Mouse (Mus musculus) stomach, embryonic 16.5 days (tissue): Measurements from ENCODE around the gene Dnajc24. TPM values are rescaled to one million over a fixed set of nuclear protein-coding genes. Genes with fewer than 3 reads are reported as not detected.

ENCODE experiments used
- ATAC-seq: fragments of 200-750 bp; cut with Nextera tagmentation; 2 replicates; pipeline ENCODE4 v1.8.0; 2017; ENCODE audit warnings: moderate number of reproducible peaks, moderate TSS enrichment; ENCODE audit not compliant: insufficient read depth, low FRiP score
- H3K27ac ChIP-seq: fragments of 300-500 bp; sonication (generic); 2 replicates; pipeline ENCODE4 v1.5.1; 2014; ENCODE audit warnings: low read length
- H3K27me3 ChIP-seq: fragments of 300-500 bp; sonication (generic); 2 replicates; pipeline ENCODE4 v1.6.1; 2014; ENCODE audit warnings: low read length, control low read depth, mixed read lengths; ENCODE audit not compliant: control insufficient read depth, insufficient read depth
- H3K36me3 ChIP-seq: fragments of 300-500 bp; sonication (generic); 2 replicates; pipeline ENCODE4 v1.6.1; 2014; ENCODE audit warnings: low read length; ENCODE audit not compliant: control insufficient read depth, insufficient read depth
- H3K4me1 ChIP-seq: fragments of 300-500 bp; sonication (generic); 2 replicates; pipeline ENCODE4 v1.6.1; 2014; ENCODE audit warnings: low read length, control low read depth, mixed read lengths; ENCODE audit not compliant: control insufficient read depth, insufficient read depth
- H3K4me2 ChIP-seq: fragments of 300-500 bp; sonication (generic); 2 replicates; pipeline ENCODE4 v1.6.1; 2014; ENCODE audit warnings: low read depth, low read length, mixed read lengths
- H3K4me3 ChIP-seq: fragments of 300-500 bp; sonication (generic); replicated peaks from 2 replicates; pipeline ENCODE4 v1.5.1; 2014; ENCODE audit warnings: mild to moderate bottlenecking, low read length
- H3K9ac ChIP-seq: fragments of 300-500 bp; sonication (generic); 2 replicates; pipeline ENCODE4 v1.6.1; 2014; ENCODE audit warnings: low read length
- H3K9me3 ChIP-seq: fragments of 300-500 bp; sonication (generic); replicated peaks from 2 replicates; pipeline ENCODE4 v1.6.1; 2016; ENCODE audit warnings: low read length, control low read depth; ENCODE audit not compliant: control insufficient read depth
- WGBS: fragments of 180-500 bp; shearing (Covaris S2); extraction: QIAGEN DNeasy Blood & Tissue Kit; methylation state at CpG from one replicate; pipeline ENCODE4 v1.1.7; 2014; 5-methylcytosine and 5-hydroxymethylcytosine counted together
- polyA plus RNA-seq: library from polyadenylated mRNA; unstranded; fragments of >200 nt; fragmentation: Nextera tagmentation; extraction: Ambion mirVana; gene quantifications from 2 replicates; pipeline ENCODE4 v1.2.1, GENCODE M21; 2015

Dnajc24 gene
- polyA plus RNA-seq = 28.9 and 37.5 TPM in 2 replicates

DNA sequence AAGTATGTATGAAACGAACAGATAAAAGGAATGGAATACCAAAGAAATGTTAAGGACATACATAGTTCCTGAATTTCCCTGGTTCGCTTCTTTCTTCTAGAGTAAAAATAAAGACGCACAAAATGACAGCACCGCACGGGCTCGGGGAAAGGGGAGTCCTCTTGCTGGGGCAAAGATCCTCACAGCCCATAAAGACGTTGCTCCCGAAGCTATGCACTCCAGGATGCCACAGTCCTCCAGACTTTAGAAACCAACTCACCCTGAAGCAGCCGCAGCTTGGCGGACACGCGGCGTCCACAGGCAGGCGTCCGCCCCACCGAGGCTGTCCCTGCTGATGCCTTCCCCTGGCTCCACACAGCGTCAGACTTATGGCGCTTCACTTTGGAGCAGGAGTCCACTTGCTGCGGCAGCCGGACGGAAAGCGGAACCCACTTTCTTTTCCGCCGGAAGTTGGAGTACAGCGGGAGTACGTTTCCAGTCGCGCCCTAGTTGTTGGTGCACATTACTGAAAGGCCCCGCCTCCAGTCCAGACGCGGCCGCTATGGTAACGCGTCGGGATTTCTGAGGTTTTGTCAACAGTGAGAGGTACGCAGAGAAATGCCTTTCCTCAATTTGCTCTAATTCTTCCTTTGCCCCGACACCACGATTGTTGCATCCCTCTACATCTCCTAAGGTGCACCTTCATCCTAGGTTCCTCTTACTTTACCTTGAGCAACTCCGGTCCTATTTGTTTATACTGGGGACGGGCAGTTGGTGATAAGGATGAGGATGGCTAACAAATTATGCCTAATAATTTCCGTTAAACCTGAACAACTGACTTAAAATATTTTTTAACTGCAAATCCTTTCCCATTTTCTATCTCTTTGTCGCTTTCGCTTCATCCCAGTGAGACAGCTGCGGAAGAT lies at the start of gene Dnajc24:
Dnajc24 (minus strand) TSS at position 715 of the 905 bp plus-strand sequence.
- Histone ChIP-seq H3K4me3 (peak within 1 kb of the TSS; percentile 88), H3K27ac (peak within 1 kb of the TSS; percentile 76), H3K27me3 (no peaks in the 10 kb centered on the region), H3K4me1 (no peaks in the 10 kb centered on the region), H3K9ac (peak within 1 kb of the TSS; percentile 91), H3K36me3 (no peaks in the 10 kb centered on the region), H3K4me2 (peak within 1 kb of the TSS; percentile 45), H3K9me3 (no peaks in the 10 kb centered on the region)
- 1% methylated on average over 44 of the region's 44 CpGs for WGBS
- ATAC-seq = peak; percentile 98

DNA sequence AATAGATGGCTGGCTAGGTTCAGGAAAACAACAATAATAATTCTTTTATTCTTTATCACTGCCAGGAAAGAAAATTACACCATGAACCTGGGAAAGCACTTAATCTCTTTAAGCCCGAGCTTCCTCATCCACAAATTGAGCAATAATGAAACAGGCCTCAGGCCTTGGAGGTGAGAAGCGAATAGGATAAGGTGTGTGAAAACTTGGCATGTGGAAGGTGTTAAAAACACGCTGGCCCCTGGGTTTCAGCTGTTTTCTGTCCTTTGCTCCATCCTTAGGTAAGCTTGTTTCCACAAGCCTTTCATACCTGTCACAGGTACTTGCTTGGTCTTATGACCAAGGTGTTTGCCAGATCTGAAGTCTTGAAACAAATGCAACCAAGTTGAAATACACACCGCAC lies 43.3 kb upstream of the Dnajc24 start:
- H3K27ac ChIP-seq = no peak overlapping the region
- H3K9ac ChIP-seq = no peak overlapping the region
- no peaks in the 10 kb centered on the region for H3K9me3 ChIP-seq
- no peak overlapping the region for H3K4me2 ChIP-seq
- ATAC-seq = no peak
- H3K27me3 ChIP-seq = no peaks in the 10 kb centered on the region
- H3K4me3 ChIP-seq = no peak overlapping the region
- H3K36me3 ChIP-seq = no peaks in the 10 kb centered on the region
- 77% methylated on average over 4 of the region's 4 CpGs for WGBS
- no peaks in the 10 kb centered on the region for H3K4me1 ChIP-seq

DNA sequence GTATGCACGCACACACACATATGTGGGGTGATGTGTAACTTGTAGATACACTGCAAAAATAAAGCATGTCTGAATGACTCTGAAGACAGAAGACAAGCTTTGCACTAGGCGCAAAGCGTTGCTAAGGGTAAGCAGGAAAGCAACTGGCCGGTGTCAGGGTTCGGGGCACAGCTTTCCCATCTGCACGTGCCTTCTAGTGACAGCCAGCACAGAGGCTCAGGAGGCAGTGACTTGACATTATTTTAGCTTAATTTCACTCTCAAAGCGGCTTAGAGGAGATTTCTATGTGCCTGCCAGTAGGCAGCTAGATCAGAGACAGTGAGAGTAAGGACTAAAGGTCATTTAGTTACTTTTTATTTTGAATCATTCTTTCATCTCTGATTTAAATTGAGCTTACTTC lies 39.1 kb upstream of the Dnajc24 start:
- Histone ChIP-seq H3K9me3 (no peaks in the 10 kb centered on the region), H3K27me3 (no peaks in the 10 kb centered on the region), H3K9ac (no peak overlapping the region), H3K36me3 (no peaks in the 10 kb centered on the region), H3K4me1 (no peaks in the 10 kb centered on the region), H3K4me2 (no peak overlapping the region), H3K27ac (no peak overlapping the region), H3K4me3 (no peak overlapping the region)
- WGBS = 74% methylated on average over 7 of the region's 7 CpGs
- no peak for ATAC-seq

DNA sequence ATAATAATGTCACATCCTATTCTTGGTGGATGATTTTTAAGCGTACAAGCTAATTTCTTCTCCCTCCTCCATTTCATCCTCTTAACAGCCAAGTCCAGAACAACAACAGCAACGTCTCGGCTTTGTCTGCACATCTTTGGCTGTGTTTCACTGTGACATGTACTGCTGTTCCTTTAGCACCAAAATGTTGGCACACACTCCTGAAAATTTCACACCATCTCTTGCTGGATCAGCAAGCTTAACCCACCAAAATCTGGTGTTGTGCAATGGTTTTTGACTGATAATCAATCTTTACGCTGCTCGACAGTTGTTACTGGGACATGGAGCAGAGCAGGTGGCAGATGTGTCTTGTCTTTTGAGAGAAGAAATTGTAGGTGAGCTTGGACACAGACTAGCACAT lies 38.6 kb upstream of the Dnajc24 start:
- Histone ChIP-seq H3K4me1 (no peaks in the 10 kb centered on the region), H3K4me2 (no peak overlapping the region), H3K36me3 (no peaks in the 10 kb centered on the region), H3K9ac (no peak overlapping the region), H3K27ac (no peak overlapping the region), H3K27me3 (no peaks in the 10 kb centered on the region), H3K9me3 (no peaks in the 10 kb centered on the region), H3K4me3 (no peak overlapping the region)
- ATAC-seq = no peak
- WGBS = 84% methylated on average over 5 of the region's 5 CpGs

DNA sequence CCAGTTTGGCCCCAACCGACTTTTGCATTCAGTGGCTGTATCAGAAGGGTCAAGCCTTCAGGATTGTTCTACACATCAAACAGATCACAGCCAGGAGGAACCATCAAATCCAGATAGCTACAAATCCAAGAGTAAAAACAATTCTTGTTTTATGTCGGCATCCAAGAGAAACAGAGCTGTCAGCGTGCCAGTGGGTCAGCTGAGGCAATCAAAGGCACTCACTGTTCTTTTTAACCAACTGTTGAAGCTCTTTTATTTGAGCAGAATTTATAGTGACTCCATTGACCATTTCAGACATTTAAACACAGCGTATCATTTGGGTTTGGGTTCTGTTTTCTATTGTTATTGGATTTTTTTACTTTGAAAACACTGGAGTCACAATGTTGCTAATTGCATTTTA lies 34.9 kb upstream of the Dnajc24 start:
- H3K27me3 ChIP-seq = no peaks in the 10 kb centered on the region
- no peaks in the 10 kb centered on the region for H3K36me3 ChIP-seq
- no peak overlapping the region for H3K4me3 ChIP-seq
- ATAC-seq = no peak
- H3K9ac ChIP-seq = no peak overlapping the region
- H3K27ac ChIP-seq = no peak overlapping the region
- no peak overlapping the region for H3K4me2 ChIP-seq
- H3K4me1 ChIP-seq = no peaks in the 10 kb centered on the region
- no peaks in the 10 kb centered on the region for H3K9me3 ChIP-seq
- 74% methylated on average over 4 of the region's 4 CpGs for WGBS

DNA sequence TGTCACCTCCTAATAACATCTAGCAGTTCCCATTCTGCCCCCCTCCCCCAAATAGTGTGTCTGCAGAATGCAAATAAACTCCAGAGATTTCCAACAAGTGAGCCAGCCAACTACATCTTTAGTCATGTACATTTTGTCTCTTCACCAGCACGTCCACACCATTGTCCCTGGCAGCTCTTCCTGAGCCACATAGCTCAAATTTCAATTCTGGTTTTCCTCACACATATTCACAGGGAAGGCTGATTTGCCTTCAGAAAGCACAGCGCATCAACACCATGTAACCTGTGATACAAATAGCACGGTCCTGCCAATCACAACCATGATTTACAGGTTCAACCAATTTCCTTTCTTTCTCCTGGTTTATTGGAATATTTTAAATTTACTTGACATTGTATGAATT lies 21.5 kb upstream of the Dnajc24 start:
- Histone ChIP-seq H3K4me2 (no peak overlapping the region), H3K4me1 (no peaks in the 10 kb centered on the region), H3K9ac (no peak overlapping the region), H3K9me3 (no peaks in the 10 kb centered on the region), H3K36me3 (no peaks in the 10 kb centered on the region), H3K27me3 (no peaks in the 10 kb centered on the region), H3K27ac (no peak overlapping the region), H3K4me3 (no peak overlapping the region)
- 76% methylated on average over 3 of the region's 3 CpGs for WGBS
- ATAC-seq = no peak

DNA sequence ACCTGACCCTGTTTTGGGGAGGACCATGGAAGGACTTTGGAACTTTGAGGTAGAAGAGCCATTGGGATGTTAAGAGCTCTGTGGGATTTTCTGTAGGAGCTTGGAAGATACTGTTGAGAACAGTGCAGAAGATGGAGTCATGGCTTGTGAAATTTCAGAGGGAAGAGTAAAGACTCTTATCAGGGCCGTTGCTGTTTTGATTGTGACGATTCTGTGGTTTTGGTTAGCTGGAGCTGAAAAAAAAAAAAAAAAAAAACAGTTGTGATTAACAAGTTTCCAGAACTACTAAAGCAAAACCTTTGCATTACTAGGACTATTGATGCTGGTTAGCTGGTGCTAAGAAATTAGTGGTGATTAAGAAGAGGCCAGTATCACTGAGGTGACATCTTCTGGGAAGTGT lies 5.1 kb upstream of the Dnajc24 start:
- H3K4me2 ChIP-seq = no peak overlapping the region
- H3K4me1 ChIP-seq = no peaks in the 10 kb centered on the region
- no peak overlapping the region for H3K9ac ChIP-seq
- no peak overlapping the region for H3K27ac ChIP-seq
- H3K27me3 ChIP-seq = no peaks in the 10 kb centered on the region
- no peak overlapping the region for H3K4me3 ChIP-seq
- H3K36me3 ChIP-seq = no peaks in the 10 kb centered on the region
- WGBS = 60% methylated on average over 2 of the region's 2 CpGs
- no peak for ATAC-seq
- no peaks in the 10 kb centered on the region for H3K9me3 ChIP-seq

DNA sequence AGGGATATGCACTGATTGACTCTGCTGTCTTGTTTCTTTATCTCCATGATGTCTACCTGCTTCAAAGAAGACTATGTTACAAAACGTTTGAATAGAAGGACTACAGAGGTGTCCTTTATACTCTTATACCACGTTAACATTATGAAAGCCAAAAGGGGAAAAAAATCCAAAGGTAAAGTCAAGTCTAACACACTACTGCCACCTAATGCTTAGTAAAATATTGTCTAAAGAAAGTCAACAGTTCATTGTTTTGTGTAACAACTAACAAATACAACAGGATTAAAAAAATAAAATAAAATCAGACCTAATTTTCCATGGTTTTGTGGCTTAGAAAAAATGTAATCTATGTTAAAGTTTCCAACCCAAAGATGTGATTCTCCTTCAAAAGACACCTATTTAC lies 15.3 kb downstream of the Dnajc24 start:
- 22% methylated on average over 2 of the region's 2 CpGs for WGBS
- Histone ChIP-seq H3K4me3 (no peak overlapping the region), H3K36me3 (no peaks in the 10 kb centered on the region), H3K9ac (no peak overlapping the region), H3K27ac (no peak overlapping the region), H3K4me2 (no peak overlapping the region), H3K27me3 (no peaks in the 10 kb centered on the region), H3K9me3 (no peaks in the 10 kb centered on the region), H3K4me1 (no peaks in the 10 kb centered on the region)
- no peak for ATAC-seq

DNA sequence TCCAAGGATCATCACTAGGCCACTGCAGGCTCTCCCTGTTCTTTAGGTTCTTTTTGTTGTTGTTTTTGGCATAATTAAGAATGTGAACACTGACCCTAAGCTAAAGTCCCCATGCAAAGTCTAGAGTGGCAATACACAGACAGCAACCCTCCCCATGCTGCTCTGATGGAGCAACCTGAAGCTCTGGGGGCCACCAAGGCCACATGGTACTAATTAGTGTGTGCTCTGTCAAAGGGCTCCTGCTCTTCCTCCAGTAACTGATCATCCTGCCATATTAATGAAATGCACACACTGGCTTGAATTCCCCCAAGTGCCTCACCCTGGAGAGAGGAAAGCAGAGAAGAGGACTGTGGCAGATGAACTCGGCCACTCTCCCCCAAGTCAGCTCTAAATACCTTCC lies 16.2 kb downstream of the Dnajc24 start:
- H3K9me3 ChIP-seq = no peaks in the 10 kb centered on the region
- H3K4me3 ChIP-seq = no peak overlapping the region
- 70% methylated on average over 1 of the region's 1 CpGs for WGBS
- H3K4me2 ChIP-seq = no peak overlapping the region
- H3K4me1 ChIP-seq = no peaks in the 10 kb centered on the region
- H3K9ac ChIP-seq = no peak overlapping the region
- no peak for ATAC-seq
- H3K36me3 ChIP-seq = no peaks in the 10 kb centered on the region
- H3K27ac ChIP-seq = no peak overlapping the region
- no peaks in the 10 kb centered on the region for H3K27me3 ChIP-seq
